Mouse (Mus musculus) thymus, adult 2 months (tissue): ENCODE data around the gene Ech1.

ENCODE experiments used
- CTCF ChIP-seq: fragments of 200-500 bp; IDR thresholded peaks from 2 replicates; pipeline ENCODE4 v1.5.1; 2012; ENCODE audit warnings: mild to moderate bottlenecking, control low read depth, low read length, moderate library complexity, borderline replicate concordance; ENCODE audit not compliant: control insufficient read depth, poor library complexity, insufficient read depth; ENCODE audit errors: extremely low read depth
- POLR2A ChIP-seq: fragments of 200-500 bp; IDR thresholded peaks from 2 replicates; pipeline ENCODE4 v1.6.1; 2012; ENCODE audit warnings: mild to moderate bottlenecking, low read length, control low read depth, moderate library complexity; ENCODE audit not compliant: control insufficient read depth, poor library complexity, insufficient read depth; ENCODE audit errors: extremely low read depth

DNA sequence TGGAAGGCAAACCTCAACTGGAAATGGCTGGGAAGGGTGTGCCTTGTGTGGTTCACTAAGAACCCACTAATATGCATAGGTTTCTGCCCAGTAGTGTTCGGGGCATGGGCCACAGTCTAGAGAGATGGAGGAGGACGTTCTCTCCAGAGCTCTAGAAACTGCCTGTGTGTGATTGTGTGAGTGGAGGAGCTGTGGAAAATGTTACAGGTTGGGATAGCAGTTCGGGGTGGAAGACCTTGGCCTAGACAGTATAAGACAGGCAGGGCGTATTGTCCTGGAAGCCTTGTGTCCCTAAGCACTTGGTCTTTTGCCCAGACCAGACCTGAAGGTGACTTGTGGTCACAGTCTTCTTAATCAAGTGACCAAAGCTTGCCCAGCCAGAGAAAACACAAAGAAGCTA lies 12.6 kb upstream of the Ech1 start:
- TF ChIP-seq CTCF (no peak), POLR2A (no peak)
